Mouse (Mus musculus) forebrain, embryonic 16.5 days (tissue): Measurements from ENCODE around the gene Ccnt1. TPM values are rescaled to one million over a fixed set of nuclear protein-coding genes. Genes with fewer than 3 reads are reported as not detected.

ENCODE experiments used
- ATAC-seq: fragments of 200-750 bp; cut with Nextera tagmentation; 2 replicates; pipeline ENCODE4 v1.8.0; 2017; ENCODE audit warnings: mild to moderate bottlenecking, moderate library complexity
- H3K27ac ChIP-seq: fragments of 300-500 bp; sonication (generic); 2 replicates; pipeline ENCODE4 v1.5.1; 2014; ENCODE audit warnings: low read length, control low read depth
- H3K27me3 ChIP-seq: fragments of 300-500 bp; sonication (generic); replicated peaks from 2 replicates; pipeline ENCODE4 v1.6.1; 2014; ENCODE audit warnings: low read length; ENCODE audit not compliant: control insufficient read depth, insufficient read depth
- H3K36me3 ChIP-seq: fragments of 300-500 bp; sonication (generic); 2 replicates; pipeline ENCODE4 v1.6.1; 2014; ENCODE audit not compliant: control insufficient read depth, insufficient read depth
- H3K4me1 ChIP-seq: fragments of 300-500 bp; sonication (generic); replicated peaks from 2 replicates; pipeline ENCODE4 v1.6.1; 2014; ENCODE audit warnings: low read length; ENCODE audit not compliant: control insufficient read depth, insufficient read depth
- H3K4me2 ChIP-seq: fragments of 300-500 bp; sonication (generic); 2 replicates; pipeline ENCODE4 v1.6.1; 2014; ENCODE audit warnings: mild to moderate bottlenecking, low read length, control low read depth
- H3K4me3 ChIP-seq: fragments of 300-500 bp; sonication (generic); replicated peaks from 2 replicates; pipeline ENCODE4 v1.5.1; 2014; ENCODE audit warnings: mild to moderate bottlenecking, low read length, control low read depth
- H3K9ac ChIP-seq: fragments of 300-500 bp; sonication (generic); replicated peaks from 2 replicates; pipeline ENCODE4 v1.6.1; 2014; ENCODE audit warnings: low read depth, low read length, control low read depth
- H3K9me3 ChIP-seq: fragments of 300-500 bp; sonication (generic); 2 replicates; pipeline ENCODE4 v1.6.1; 2016; ENCODE audit warnings: low read length; ENCODE audit not compliant: control insufficient read depth
- WGBS: fragments of 180-500 bp; shearing (Covaris S2); extraction: QIAGEN DNeasy Blood & Tissue Kit; methylation state at CpG from one replicate; pipeline ENCODE4 v1.1.7; 2014; 5-methylcytosine and 5-hydroxymethylcytosine counted together
- polyA plus RNA-seq: library from polyadenylated mRNA; unstranded; fragments of >200 nt; fragmentation: Nextera tagmentation; extraction: Ambion mirVana; gene quantifications from 2 replicates; pipeline ENCODE4 v1.2.1, GENCODE M21; 2015

Ccnt1 gene
- polyA plus RNA-seq, 1 experiment from 2014 or later = 74.5 TPM

DNA sequence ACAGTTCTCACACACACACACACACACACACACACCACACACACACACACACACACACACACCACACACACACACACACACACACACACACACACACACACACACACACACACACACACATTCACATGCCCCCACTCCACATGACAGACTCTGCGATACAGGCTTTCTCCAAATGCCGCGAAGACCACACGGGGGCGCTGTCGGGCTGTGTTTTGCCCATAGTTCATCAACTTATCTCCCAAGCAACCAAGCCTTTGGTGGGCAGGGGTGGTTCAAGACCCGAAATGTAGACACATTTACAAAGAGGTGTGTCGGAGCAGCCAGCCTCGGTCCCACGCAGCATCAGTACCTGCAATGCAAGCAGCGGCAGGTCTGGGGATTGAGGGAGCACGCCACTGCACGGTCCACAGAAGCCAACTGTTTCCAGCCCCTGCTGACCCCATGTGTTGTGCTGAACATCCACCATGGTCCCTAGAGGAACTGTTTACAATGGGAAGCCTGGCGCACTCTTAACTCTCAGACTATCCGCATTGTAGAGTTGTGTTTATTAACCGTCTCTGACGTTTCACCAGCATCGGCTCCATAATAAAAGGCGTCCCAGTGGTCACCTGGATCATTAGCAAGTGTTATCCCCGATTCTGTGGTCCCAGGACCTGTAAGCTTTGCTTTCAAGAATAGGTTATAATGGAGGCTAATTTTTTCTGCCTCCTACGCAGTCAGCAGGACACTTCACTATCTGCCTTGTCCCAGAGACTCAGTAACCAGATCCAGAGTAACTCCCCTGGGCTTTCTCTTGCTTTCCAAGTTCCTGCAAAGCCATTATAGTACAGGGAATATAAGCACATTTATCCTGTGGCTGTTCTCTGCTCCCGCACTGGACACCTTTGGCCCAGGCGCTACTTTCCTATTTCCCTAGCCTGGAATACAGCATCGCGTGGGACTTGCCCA lies 60.0 kb downstream of the Ccnt1 start:
- H3K4me3 ChIP-seq = no peak overlapping the region
- ATAC-seq = no peak

DNA sequence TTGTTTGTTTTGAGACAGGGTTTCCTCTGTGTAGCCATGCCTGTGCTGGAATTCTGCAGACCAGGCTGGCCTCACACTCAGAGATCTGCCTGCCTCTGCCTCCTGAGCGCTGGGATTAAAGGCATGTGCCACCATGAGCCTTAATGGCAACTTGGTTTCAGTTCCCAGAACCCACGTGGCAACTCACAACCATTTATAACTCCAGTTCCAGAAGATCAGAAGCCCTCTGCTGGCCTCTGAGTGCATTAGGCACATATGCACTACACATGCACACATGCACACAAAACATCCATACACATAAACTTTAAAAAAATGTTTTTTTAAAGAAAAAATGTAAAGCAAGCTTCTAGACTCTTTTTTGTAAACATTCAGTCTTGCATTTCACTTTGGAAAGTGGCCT lies 61.3 kb downstream of the Ccnt1 start:
- H3K27ac ChIP-seq = no peak overlapping the region
- no peak overlapping the region for H3K4me2 ChIP-seq
- no peaks in the 10 kb centered on the region for H3K36me3 ChIP-seq
- H3K9me3 ChIP-seq = no peaks in the 10 kb centered on the region
- 49% methylated on average over 2 of the region's 2 CpGs for WGBS
- no peak overlapping the region for H3K9ac ChIP-seq
- ATAC-seq = no peak
- H3K4me1 ChIP-seq = peaks cover 4% of the 10 kb centered on the region; the same call in 1 of the 2 replicates
- H3K4me3 ChIP-seq = no peak overlapping the region
- H3K27me3 ChIP-seq = no peaks in the 10 kb centered on the region

More for the DNA sequence above, 60.0 kb downstream of the Ccnt1 start:
- Histone ChIP-seq H3K27ac (no peak overlapping the region), H3K4me1 (peaks cover 4% of the 10 kb centered on the region; the same call in 1 of the 2 replicates), H3K9me3 (no peaks in the 10 kb centered on the region), H3K27me3 (no peaks in the 10 kb centered on the region), H3K36me3 (no peaks in the 10 kb centered on the region), H3K9ac (no peak overlapping the region), H3K4me2 (peak overlapping the region; percentile 45)
- 27% methylated on average over 25 of the region's 25 CpGs for WGBS

DNA sequence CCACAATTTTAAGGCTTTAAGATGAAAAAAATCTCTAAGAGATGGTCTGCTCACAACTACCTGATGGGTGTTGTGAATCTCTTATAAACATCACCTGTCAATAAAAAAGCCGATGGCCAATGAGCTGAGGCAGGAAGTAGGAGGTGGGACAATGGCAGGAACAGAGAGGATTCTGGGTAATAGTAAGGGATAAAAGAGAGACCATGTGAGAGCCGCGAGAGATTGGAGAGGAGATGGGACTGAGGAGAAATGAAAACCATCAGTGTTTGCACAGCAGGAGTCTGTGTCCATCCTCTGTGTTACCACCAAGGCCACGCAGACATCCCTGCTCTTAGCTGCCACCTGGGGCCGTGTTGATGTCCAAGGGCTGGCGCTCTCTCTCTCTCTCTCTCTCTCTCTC lies 63.4 kb downstream of the Ccnt1 start:
- ATAC-seq = no peak
- H3K9me3 ChIP-seq = no peaks in the 10 kb centered on the region
- H3K4me3 ChIP-seq = no peak overlapping the region
- 89% methylated on average over 6 of the region's 6 CpGs for WGBS
- H3K27me3 ChIP-seq = no peaks in the 10 kb centered on the region
- H3K9ac ChIP-seq = no peak overlapping the region
- H3K4me1 ChIP-seq = peaks cover 4% of the 10 kb centered on the region; the same call in 1 of the 2 replicates
- no peak overlapping the region for H3K4me2 ChIP-seq
- H3K36me3 ChIP-seq = no peaks in the 10 kb centered on the region
- H3K27ac ChIP-seq = no peak overlapping the region

DNA sequence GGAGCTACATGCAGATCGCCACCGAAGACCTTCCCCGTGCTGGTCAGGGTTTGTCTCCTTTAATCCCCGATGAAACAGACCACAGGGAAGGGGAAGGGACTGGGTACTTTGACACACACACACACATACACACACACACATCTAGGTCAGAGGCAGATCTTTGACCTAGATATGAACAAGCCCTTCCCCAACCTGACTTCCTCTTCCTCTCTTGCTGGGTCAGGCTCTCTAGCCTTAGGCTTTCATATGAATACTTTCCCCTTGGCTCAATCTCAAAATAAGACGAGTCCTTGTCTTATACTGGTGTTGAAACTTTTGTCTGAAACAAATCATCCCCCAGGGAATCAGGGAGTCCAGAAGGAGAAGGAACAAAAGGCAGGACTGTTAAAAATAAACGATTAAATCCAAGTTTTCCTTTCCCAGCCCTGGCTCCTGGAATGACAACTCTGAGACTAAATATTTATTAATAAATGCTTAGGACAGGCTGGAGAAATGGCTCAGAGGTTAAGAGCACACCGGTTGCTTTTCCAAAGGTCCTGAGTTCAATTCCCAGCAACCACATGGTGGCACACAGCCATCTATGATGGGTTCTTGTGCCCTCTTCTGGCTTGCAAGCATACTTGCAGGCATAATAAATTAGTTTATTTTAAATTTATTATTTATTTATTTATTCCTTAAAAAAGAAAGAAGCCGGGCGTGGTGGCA lies 64.3 kb downstream of the Ccnt1 start:
- WGBS = 85% methylated on average over 9 of the region's 9 CpGs
- no peaks in the 10 kb centered on the region for H3K9me3 ChIP-seq
- no peak overlapping the region for H3K9ac ChIP-seq
- H3K27ac ChIP-seq = no peak overlapping the region
- H3K4me1 ChIP-seq = peaks cover 4% of the 10 kb centered on the region; the same call in 1 of the 2 replicates
- no peaks in the 10 kb centered on the region for H3K27me3 ChIP-seq
- H3K4me3 ChIP-seq = no peak overlapping the region
- no peak overlapping the region for H3K4me2 ChIP-seq
- ATAC-seq = no peak
- no peaks in the 10 kb centered on the region for H3K36me3 ChIP-seq

DNA sequence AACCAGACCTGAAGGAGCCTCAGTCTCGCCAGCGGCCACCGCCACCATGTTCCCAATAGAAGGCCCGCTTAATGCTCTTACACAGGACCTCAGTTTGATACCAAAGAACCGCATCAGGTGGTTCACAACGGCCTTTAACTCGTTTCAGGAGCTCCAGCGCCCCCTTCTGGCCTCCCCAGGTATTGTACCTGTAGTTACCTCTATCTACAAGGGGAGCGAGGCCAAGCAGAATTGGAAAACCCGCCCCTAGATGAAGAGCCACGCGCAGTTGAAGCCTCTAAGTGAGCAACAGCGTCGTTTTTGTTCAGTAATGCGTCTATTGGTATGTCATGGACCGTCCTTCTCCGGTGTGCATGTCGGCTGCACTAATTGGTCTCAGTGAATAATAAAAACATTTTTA lies 66.2 kb downstream of the Ccnt1 start:
- Histone ChIP-seq H3K4me1 (no peaks in the 10 kb centered on the region), H3K27ac (no peak overlapping the region), H3K9ac (no peak overlapping the region), H3K27me3 (no peaks in the 10 kb centered on the region), H3K4me2 (no peak overlapping the region), H3K36me3 (no peaks in the 10 kb centered on the region), H3K4me3 (no peak overlapping the region), H3K9me3 (no peaks in the 10 kb centered on the region)
- WGBS = 11% methylated on average over 18 of the region's 18 CpGs
- ATAC-seq = no peak

DNA sequence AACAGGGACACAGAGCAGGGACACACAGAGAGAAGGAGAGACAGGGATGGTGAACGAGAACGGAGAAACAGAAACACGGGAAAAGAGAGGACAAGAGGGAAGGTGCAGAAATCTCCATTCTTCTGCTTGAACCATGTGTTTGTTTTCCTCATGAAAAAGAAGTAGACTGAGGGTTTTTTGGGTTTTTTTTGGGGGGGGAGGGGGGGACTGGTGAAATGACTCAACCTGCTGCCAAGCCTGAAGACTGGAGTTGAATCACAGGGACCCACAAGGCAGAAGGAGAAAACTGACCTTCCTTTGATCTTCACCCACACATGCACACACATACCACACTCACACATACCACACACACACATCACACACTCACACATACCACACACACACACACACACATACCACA lies 67.4 kb downstream of the Ccnt1 start:
- no peak overlapping the region for H3K4me3 ChIP-seq
- H3K27me3 ChIP-seq = no peaks in the 10 kb centered on the region
- no peaks in the 10 kb centered on the region for H3K36me3 ChIP-seq
- 89% methylated on average over 3 of the region's 3 CpGs for WGBS
- H3K4me1 ChIP-seq = no peaks in the 10 kb centered on the region
- H3K4me2 ChIP-seq = no peak overlapping the region
- no peak overlapping the region for H3K27ac ChIP-seq
- ATAC-seq = no peak
- H3K9ac ChIP-seq = no peak overlapping the region
- no peaks in the 10 kb centered on the region for H3K9me3 ChIP-seq

DNA sequence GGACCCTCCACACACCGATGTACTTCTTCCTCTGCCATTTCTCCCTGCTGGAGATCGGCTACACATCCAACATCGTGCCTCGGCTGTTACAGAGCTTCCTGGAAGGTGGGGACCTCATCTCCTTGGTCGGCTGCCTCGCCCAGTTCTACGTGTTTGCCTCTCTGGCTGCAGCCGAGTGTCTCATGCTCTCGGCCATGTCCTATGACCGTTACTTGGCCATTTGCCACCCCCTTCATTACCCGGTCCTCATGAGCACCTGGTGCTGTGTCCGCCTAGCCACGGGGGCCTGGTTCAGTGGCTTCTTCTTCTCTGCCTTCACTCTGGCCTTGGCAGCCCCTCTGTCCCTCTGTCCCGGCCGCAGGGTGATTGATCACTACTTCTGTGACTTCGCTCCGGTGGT lies 73.1 kb downstream of the Ccnt1 start:
- no peak overlapping the region for H3K9ac ChIP-seq
- H3K4me3 ChIP-seq = no peak overlapping the region
- 92% methylated on average over 17 of the region's 17 CpGs for WGBS
- H3K27me3 ChIP-seq = no peaks in the 10 kb centered on the region
- no peaks in the 10 kb centered on the region for H3K4me1 ChIP-seq
- H3K27ac ChIP-seq = no peak overlapping the region
- H3K4me2 ChIP-seq = no peak overlapping the region
- H3K36me3 ChIP-seq = no peaks in the 10 kb centered on the region
- H3K9me3 ChIP-seq = no peaks in the 10 kb centered on the region
- ATAC-seq = no peak

DNA sequence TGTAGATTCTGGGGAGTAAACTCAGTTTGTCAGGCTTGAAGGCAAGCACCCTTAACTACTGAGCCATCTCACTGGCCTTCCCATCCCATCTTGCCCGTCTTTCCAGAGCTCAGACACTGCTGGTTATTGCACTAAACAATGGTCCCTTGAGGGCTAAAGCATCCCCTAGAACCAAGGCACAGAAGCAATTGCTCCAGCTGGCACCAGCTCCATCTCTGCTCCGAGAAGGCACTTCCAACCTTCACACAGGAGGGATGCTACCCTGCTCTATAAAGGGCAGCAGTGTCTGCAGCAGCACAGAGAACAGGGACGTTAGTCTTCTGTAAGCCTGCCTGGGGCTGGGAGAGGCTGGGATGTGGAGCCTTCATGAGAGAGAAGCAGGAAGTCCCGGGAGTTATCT lies 78.6 kb downstream of the Ccnt1 start, which contains the start of gene Olfr279:
Gene Olfr279, plus strand, starts transcription at position 301 of the 400 bp plus-strand sequence.
- Histone ChIP-seq H3K27me3 (no peaks in the 10 kb centered on the region), H3K36me3 (no peaks in the 10 kb centered on the region), H3K4me2 (no peak within 1 kb of the TSS), H3K4me1 (no peaks in the 10 kb centered on the region), H3K9me3 (no peaks in the 10 kb centered on the region), H3K9ac (no peak within 1 kb of the TSS), H3K4me3 (no peak within 1 kb of the TSS), H3K27ac (no peak within 1 kb of the TSS)
- 65% methylated on average over 4 of the region's 4 CpGs for WGBS
- ATAC-seq = no peak

DNA sequence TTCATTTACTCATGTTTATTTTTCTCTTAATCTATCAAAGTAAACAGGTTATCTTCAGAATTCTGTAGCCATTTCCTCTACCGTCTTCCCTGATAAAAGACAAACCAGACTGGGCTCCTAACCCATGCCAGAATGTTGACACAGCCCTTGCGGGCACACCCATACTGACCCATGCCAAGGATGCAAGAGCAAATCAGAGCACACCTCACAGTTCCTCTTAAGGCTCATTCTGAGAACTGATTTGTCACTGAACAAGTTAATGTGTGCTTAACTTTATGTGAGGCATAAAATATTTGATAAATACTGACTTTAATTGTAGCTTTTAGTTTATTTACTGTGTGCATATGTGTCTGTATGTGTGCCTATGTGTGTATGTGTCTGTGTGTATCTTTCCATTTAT lies 79.4 kb downstream of the Ccnt1 start:
- WGBS = 79% methylated on average over 2 of the region's 2 CpGs
- no peak overlapping the region for H3K4me2 ChIP-seq
- H3K36me3 ChIP-seq = no peaks in the 10 kb centered on the region
- H3K27ac ChIP-seq = no peak overlapping the region
- no peaks in the 10 kb centered on the region for H3K4me1 ChIP-seq
- no peaks in the 10 kb centered on the region for H3K27me3 ChIP-seq
- no peaks in the 10 kb centered on the region for H3K9me3 ChIP-seq
- no peak for ATAC-seq
- no peak overlapping the region for H3K4me3 ChIP-seq
- H3K9ac ChIP-seq = no peak overlapping the region
